Mouse (Mus musculus): ENCODE measurements around the gene Jam3. TPM values are rescaled to one million over a fixed set of nuclear protein-coding genes. Genes with fewer than 3 reads are reported as not detected.

The Jam3 gene
- polyA plus RNA-seq (2014; fragmentation: Nextera tagmentation; extraction: Ambion mirVana): 26.3 and 31.6 TPM in 2 replicates

GRCm38 (mm10) chr9:27154763-27155530 lies at the start of gene Jam3:
Gene Jam3 (minus strand): TSS chr9:27155421.
- no peaks in the 10 kb centered on the region for H3K9me3 ChIP-seq (ENCODE audit: control insufficient read depth, low read length)
- ATAC-seq (replicated peaks; ENCODE audit: low FRiP score) (peak; percentile 84), DNase-seq (ENCODE audit: low spot score) (peak; percentile 87)
- peak within 1 kb of the TSS; percentile 52; the same call in 1 of the 2 replicates for H3K27ac ChIP-seq (ENCODE audit: low read depth, low read length)
- peak within 1 kb of the TSS; percentile 89 for H3K4me2 ChIP-seq
- H3K9ac ChIP-seq (ENCODE audit: low read depth, low read length): peak within 1 kb of the TSS; percentile 68
- H3K4me3 ChIP-seq (ENCODE audit: low read depth, low read length): peak within 1 kb of the TSS; percentile 68
- WGBS: 2% methylated on average over 58 of the region's 58 CpGs
- H3K36me3 ChIP-seq (ENCODE audit: control insufficient read depth, insufficient read depth, low read length): no peaks in the 10 kb centered on the region
- 0 out of 2 replicates have a peak, but pooled peaks cover 4% of the 10 kb centered on the region for H3K4me1 ChIP-seq (replicated peaks; ENCODE audit: control insufficient read depth, insufficient read depth, low read length)
- peaks cover 4% of the 10 kb centered on the region for H3K27me3 ChIP-seq (replicated peaks; ENCODE audit: control insufficient read depth, insufficient read depth, low read length)

GRCm38 (mm10) chr9:27204201-27204600 lies 49.0 kb upstream of the Jam3 start:
- 80% methylated on average over 6 of the region's 6 CpGs for WGBS
- no peaks in the 10 kb centered on the region for H3K4me1 ChIP-seq (replicated peaks; ENCODE audit: control insufficient read depth, insufficient read depth, low read length)
- no peaks in the 10 kb centered on the region for H3K9me3 ChIP-seq (ENCODE audit: control insufficient read depth, low read length)
- DNase-seq (ENCODE audit: low spot score): no peak
- no peaks in the 10 kb centered on the region for H3K27me3 ChIP-seq (replicated peaks; ENCODE audit: control insufficient read depth, insufficient read depth, low read length)
- no peak overlapping the region for H3K4me3 ChIP-seq (ENCODE audit: low read depth, low read length)
- H3K4me2 ChIP-seq: no peak overlapping the region
- no peak overlapping the region for H3K9ac ChIP-seq (ENCODE audit: low read depth, low read length)
- ATAC-seq (replicated peaks; ENCODE audit: low FRiP score): no peak
- no peaks in the 10 kb centered on the region for H3K36me3 ChIP-seq (ENCODE audit: control insufficient read depth, insufficient read depth, low read length)
- no peak overlapping the region for H3K27ac ChIP-seq (ENCODE audit: low read depth, low read length)

GRCm38 (mm10) chr9:27203134-27203533 lies 47.9 kb upstream of the Jam3 start:
- Histone ChIP-seq H3K4me1 (replicated peaks; ENCODE audit: control insufficient read depth, insufficient read depth, low read length) (no peaks in the 10 kb centered on the region), H3K9me3 (ENCODE audit: control insufficient read depth, low read length) (no peaks in the 10 kb centered on the region), H3K36me3 (ENCODE audit: control insufficient read depth, insufficient read depth, low read length) (no peaks in the 10 kb centered on the region), H3K4me2 (no peak overlapping the region), H3K27me3 (replicated peaks; ENCODE audit: control insufficient read depth, insufficient read depth, low read length) (no peaks in the 10 kb centered on the region), H3K27ac (ENCODE audit: low read depth, low read length) (no peak overlapping the region), H3K4me3 (ENCODE audit: low read depth, low read length) (no peak overlapping the region), H3K9ac (ENCODE audit: low read depth, low read length) (no peak overlapping the region)
- DNase-seq (ENCODE audit: low spot score) (no peak), ATAC-seq (replicated peaks; ENCODE audit: low FRiP score) (no peak)
- 23% methylated on average over 2 of the region's 2 CpGs for WGBS

GRCm38 (mm10) chr9:27201472-27202219 lies 46.4 kb upstream of the Jam3 start:
- Histone ChIP-seq H3K9me3 (ENCODE audit: control insufficient read depth, low read length) (no peaks in the 10 kb centered on the region), H3K36me3 (ENCODE audit: control insufficient read depth, insufficient read depth, low read length) (no peaks in the 10 kb centered on the region), H3K27ac (ENCODE audit: low read depth, low read length) (no peak overlapping the region), H3K4me1 (replicated peaks; ENCODE audit: control insufficient read depth, insufficient read depth, low read length) (no peaks in the 10 kb centered on the region), H3K4me3 (ENCODE audit: low read depth, low read length) (no peak overlapping the region), H3K4me2 (no peak overlapping the region), H3K9ac (ENCODE audit: low read depth, low read length) (no peak overlapping the region), H3K27me3 (replicated peaks; ENCODE audit: control insufficient read depth, insufficient read depth, low read length) (no peaks in the 10 kb centered on the region)
- DNase-seq (ENCODE audit: low spot score): no peak
- ATAC-seq (replicated peaks; ENCODE audit: low FRiP score): no peak
- WGBS: 74% methylated on average over 8 of the region's 8 CpGs

- Histone ChIP-seq H3K36me3 (ENCODE audit: control insufficient read depth, insufficient read depth, low read length) (no peaks in the 10 kb centered on the region), H3K4me1 (replicated peaks; ENCODE audit: control insufficient read depth, insufficient read depth, low read length) (peaks cover 6% of the 10 kb centered on the region; the same call in 1 of the 2 replicates), H3K9me3 (ENCODE audit: control insufficient read depth, low read length) (no peaks in the 10 kb centered on the region), H3K4me2 (no peak overlapping the region), H3K27ac (ENCODE audit: low read depth, low read length) (no peak overlapping the region), H3K27me3 (replicated peaks; ENCODE audit: control insufficient read depth, insufficient read depth, low read length) (no peaks in the 10 kb centered on the region), H3K9ac (ENCODE audit: low read depth, low read length) (no peak overlapping the region), H3K4me3 (ENCODE audit: low read depth, low read length) (no peak overlapping the region)
- 64% methylated on average over 5 of the region's 6 CpGs for WGBS
- ATAC-seq (replicated peaks; ENCODE audit: low FRiP score) (no peak), DNase-seq (ENCODE audit: low spot score) (no peak)
These were observed 38.4 kb upstream of the Jam3 start for GRCm38 (mm10) chr9:27193592-27194080.

- Histone ChIP-seq H3K4me2 (no peak overlapping the region; the same call in 1 of the 2 replicates), H3K4me1 (replicated peaks; ENCODE audit: control insufficient read depth, insufficient read depth, low read length) (peaks cover 6% of the 10 kb centered on the region; the same call in 1 of the 2 replicates), H3K9me3 (ENCODE audit: control insufficient read depth, low read length) (no peaks in the 10 kb centered on the region), H3K36me3 (ENCODE audit: control insufficient read depth, insufficient read depth, low read length) (no peaks in the 10 kb centered on the region), H3K4me3 (ENCODE audit: low read depth, low read length) (no peak overlapping the region), H3K27ac (ENCODE audit: low read depth, low read length) (no peak overlapping the region), H3K27me3 (replicated peaks; ENCODE audit: control insufficient read depth, insufficient read depth, low read length) (no peaks in the 10 kb centered on the region), H3K9ac (ENCODE audit: low read depth, low read length) (no peak overlapping the region)
- no peak for DNase-seq (ENCODE audit: low spot score)
- 33% methylated on average over 10 of the region's 10 CpGs for WGBS
- no peak for ATAC-seq (replicated peaks; ENCODE audit: low FRiP score)
These were observed 37.8 kb upstream of the Jam3 start for GRCm38 (mm10) chr9:27192761-27193591.

GRCm38 (mm10) chr9:27192001-27192760 lies 37.0 kb upstream of the Jam3 start:
- no peaks in the 10 kb centered on the region for H3K27me3 ChIP-seq (replicated peaks; ENCODE audit: control insufficient read depth, insufficient read depth, low read length)
- ATAC-seq (replicated peaks; ENCODE audit: low FRiP score) (peak; percentile 76), DNase-seq (ENCODE audit: low spot score) (peak; percentile 54)
- H3K36me3 ChIP-seq (ENCODE audit: control insufficient read depth, insufficient read depth, low read length): no peaks in the 10 kb centered on the region
- 12% methylated on average over 14 of the region's 14 CpGs for WGBS
- no peak overlapping the region for H3K27ac ChIP-seq (ENCODE audit: low read depth, low read length)
- H3K9me3 ChIP-seq (ENCODE audit: control insufficient read depth, low read length): no peaks in the 10 kb centered on the region
- H3K9ac ChIP-seq (ENCODE audit: low read depth, low read length): no peak overlapping the region
- H3K4me2 ChIP-seq: peak overlapping the region; percentile 49
- H3K4me3 ChIP-seq (ENCODE audit: low read depth, low read length): no peak overlapping the region
- peaks cover 6% of the 10 kb centered on the region; the same call in 1 of the 2 replicates for H3K4me1 ChIP-seq (replicated peaks; ENCODE audit: control insufficient read depth, insufficient read depth, low read length)
